Mouse (Mus musculus) lung, embryonic 14.5 days (tissue): ENCODE measurements around the gene Prelp. TPM values are rescaled to one million over a fixed set of nuclear protein-coding genes. Genes with fewer than 3 reads are reported as not detected.
"Not testable (repeated sequence)": the region's sequence is repeated elsewhere in the genome, so short reads cannot be mapped to it uniquely, and the experiment has no call there.

Experiments used
- ATAC-seq: fragments of 200-750 bp; cut with Nextera tagmentation; 2 replicates; pipeline ENCODE4 v1.8.0; 2017; ENCODE audit warnings: mild to moderate bottlenecking, moderate TSS enrichment, moderate library complexity; ENCODE audit not compliant: insufficient read depth
- DNase-seq: peaks from one replicate; pipeline ENCODE4 v3.0.0-alpha.2; 2015
- H3K27ac ChIP-seq: fragments of 300-500 bp; sonication (generic); 2 replicates; pipeline ENCODE4 v1.5.1; 2014; ENCODE audit warnings: low read depth, mild to moderate bottlenecking, moderate library complexity
- H3K27me3 ChIP-seq: fragments of 300-500 bp; sonication (generic); 2 replicates; pipeline ENCODE4 v1.6.1; 2014; ENCODE audit warnings: low read length, control low read depth; ENCODE audit not compliant: insufficient read depth
- H3K36me3 ChIP-seq: fragments of 300-500 bp; sonication (generic); 2 replicates; pipeline ENCODE4 v1.6.1; 2014; ENCODE audit warnings: control low read depth; ENCODE audit not compliant: insufficient read depth
- H3K4me1 ChIP-seq: fragments of 300-500 bp; sonication (generic); 2 replicates; pipeline ENCODE4 v1.6.1; 2014; ENCODE audit warnings: antibody characterized with exemption, control low read depth; ENCODE audit not compliant: insufficient read depth
- H3K4me2 ChIP-seq: fragments of 300-500 bp; sonication (generic); 2 replicates; pipeline ENCODE4 v1.6.1; 2014; ENCODE audit warnings: mild to moderate bottlenecking
- H3K4me3 ChIP-seq: fragments of 300-500 bp; sonication (generic); 2 replicates; pipeline ENCODE4 v1.5.1; 2014; ENCODE audit warnings: low read depth, low read length
- H3K9ac ChIP-seq: fragments of 300-500 bp; sonication (generic); 2 replicates; pipeline ENCODE4 v1.6.1; 2014
- H3K9me3 ChIP-seq: fragments of 300-500 bp; sonication (generic); 2 replicates; pipeline ENCODE4 v1.6.1; 2016; ENCODE audit warnings: low read depth, low read length, control low read depth
- CTCF ChIP-seq: IDR thresholded peaks from 2 replicates; pipeline ENCODE4 v1.5.1; 2016; ENCODE audit warnings: antibody characterized with exemption, low read depth
- WGBS: fragments of 180-500 bp; shearing (Covaris S2); extraction: QIAGEN DNeasy Blood & Tissue Kit; methylation state at CpG from one replicate; pipeline ENCODE4 v1.1.7; 2014; 5-methylcytosine and 5-hydroxymethylcytosine counted together
- polyA plus RNA-seq: library from polyadenylated mRNA; unstranded; fragments of >200 nt; fragmentation: Nextera tagmentation; extraction: Ambion mirVana; gene quantifications from 2 replicates; pipeline ENCODE4 v1.2.1, GENCODE M21; 2014

The Prelp gene
- polyA plus RNA-seq, result 17.2 and 17.6 TPM in 2 replicates

DNA sequence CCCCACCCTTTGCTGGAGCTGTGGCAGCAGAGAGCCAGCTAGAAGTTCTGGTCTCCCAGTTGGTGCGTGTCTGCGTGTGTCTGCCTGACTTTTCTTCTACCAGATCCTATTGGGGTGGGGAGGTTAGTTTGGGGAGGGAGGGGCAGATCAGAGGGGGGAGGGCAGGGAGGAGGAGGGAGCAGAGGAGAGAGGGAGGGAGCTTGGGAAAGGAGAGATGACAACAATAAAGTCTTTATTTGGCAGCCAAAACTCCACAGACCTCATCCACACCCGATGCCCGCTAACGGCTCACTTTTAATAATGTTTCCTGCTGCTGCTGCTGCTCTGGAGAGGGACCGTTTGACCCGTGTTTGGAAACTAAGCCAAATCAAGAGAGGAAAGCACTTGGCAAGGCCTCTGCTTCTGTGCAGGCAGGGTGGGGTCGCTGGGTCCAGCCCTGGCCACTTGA, at the start of gene Prelp:
TSS of gene Prelp (minus strand) at position 111 of the 448 bp plus-strand sequence.
- DNase-seq (peak; percentile 81), ATAC-seq (peak; percentile 35)
- no peaks in the 10 kb centered on the region for H3K9me3 ChIP-seq
- H3K36me3 ChIP-seq, result no peaks in the 10 kb centered on the region
- H3K27me3 ChIP-seq, result no peaks in the 10 kb centered on the region
- peak within 1 kb of the TSS; percentile 88 for H3K27ac ChIP-seq
- peak within 1 kb of the TSS; percentile 35 for H3K9ac ChIP-seq
- WGBS, result 11% methylated on average over 8 of the region's 8 CpGs
- H3K4me2 ChIP-seq, result peak within 1 kb of the TSS; percentile 53
- peaks cover 51% of the 10 kb centered on the region for H3K4me1 ChIP-seq
- H3K4me3 ChIP-seq, result peak within 1 kb of the TSS; percentile 21
- TF ChIP-seq CTCF, result no peak

GRCm38 (mm10) chr1:133969427-133969826, 48.2 kb upstream of the Prelp start:
- 66% methylated on average over 8 of the region's 8 CpGs for WGBS
- TF ChIP-seq CTCF, result no peak
- no peak overlapping the region for H3K4me3 ChIP-seq
- peak overlapping the region; percentile 33; the same call in 1 of the 2 replicates for H3K27ac ChIP-seq
- no peaks in the 10 kb centered on the region for H3K27me3 ChIP-seq
- no peaks in the 10 kb centered on the region for H3K9me3 ChIP-seq
- no peak overlapping the region for H3K4me2 ChIP-seq
- H3K36me3 ChIP-seq, result no peaks in the 10 kb centered on the region
- no peak overlapping the region for H3K9ac ChIP-seq
- H3K4me1 ChIP-seq, result peaks cover 47% of the 10 kb centered on the region
- ATAC-seq (0 out of 2 replicates have a peak, but pooled peaks have one; percentile 17), DNase-seq (peak; percentile 46)

- ATAC-seq (no peak), DNase-seq (peak; percentile 46)
- Histone ChIP-seq H3K27ac (peak overlapping the region; percentile 33), H3K4me3 (no peak overlapping the region), H3K9me3 (no peaks in the 10 kb centered on the region), H3K9ac (no peak overlapping the region), H3K27me3 (no peaks in the 10 kb centered on the region), H3K4me2 (no peak overlapping the region), H3K4me1 (peaks cover 47% of the 10 kb centered on the region), H3K36me3 (no peaks in the 10 kb centered on the region)
- no peak for TF ChIP-seq CTCF
- WGBS, result 21% methylated on average over 4 of the region's 4 CpGs
Measured at GRCm38 (mm10) chr1:133968788-133969325, 47.6 kb upstream of the Prelp start.

GRCm38 (mm10) chr1:133967481-133968017, 46.3 kb upstream of the Prelp start:
- peak overlapping the region; percentile 87; the same call in 1 of the 2 replicates for H3K27ac ChIP-seq
- 46% methylated on average over 7 of the region's 7 CpGs for WGBS
- TF ChIP-seq CTCF, result no peak
- H3K4me1 ChIP-seq, result peaks cover 47% of the 10 kb centered on the region
- DNase-seq, result no peak
- H3K9ac ChIP-seq, result no peak overlapping the region
- no peak overlapping the region for H3K4me2 ChIP-seq
- H3K27me3 ChIP-seq, result no peaks in the 10 kb centered on the region
- no peak overlapping the region for H3K4me3 ChIP-seq
- no peaks in the 10 kb centered on the region for H3K9me3 ChIP-seq
- H3K36me3 ChIP-seq, result no peaks in the 10 kb centered on the region
- ATAC-seq, result no peak

DNA sequence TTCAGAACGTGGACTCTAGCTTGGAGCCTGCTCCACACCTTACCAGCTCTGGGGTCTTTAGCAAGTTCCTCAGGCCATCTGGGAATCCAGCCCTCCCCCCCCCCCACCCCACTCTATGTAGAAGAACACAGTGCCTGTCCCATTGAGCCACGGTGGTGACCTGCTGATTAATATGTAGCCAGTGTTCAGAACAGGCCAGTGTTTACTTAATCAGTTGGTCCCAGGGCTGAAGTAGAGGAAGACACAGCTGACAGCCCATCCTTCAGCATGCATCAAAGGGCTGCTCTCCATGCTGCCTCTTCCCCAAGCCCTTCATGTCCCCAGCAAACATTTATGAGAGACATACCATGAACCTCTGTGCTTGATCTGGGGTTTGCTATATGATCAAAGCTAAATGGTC, 44.8 kb upstream of the Prelp start:
- H3K27me3 ChIP-seq, result no peaks in the 10 kb centered on the region
- no peaks in the 10 kb centered on the region for H3K36me3 ChIP-seq
- no peak overlapping the region for H3K4me3 ChIP-seq
- peak; percentile 66 for DNase-seq
- H3K9ac ChIP-seq, result no peak overlapping the region
- H3K4me2 ChIP-seq, result no peak overlapping the region
- H3K27ac ChIP-seq, result peak overlapping the region; percentile 87
- ATAC-seq, result peak; percentile 32; the same call in 1 of the 2 replicates
- WGBS, result 22% methylated on average over 2 of the region's 2 CpGs
- H3K9me3 ChIP-seq, result no peaks in the 10 kb centered on the region
- no peak for TF ChIP-seq CTCF
- H3K4me1 ChIP-seq, result peaks cover 59% of the 10 kb centered on the region

GRCm38 (mm10) chr1:133965298-133965697, 44.1 kb upstream of the Prelp start:
- no peak overlapping the region for H3K4me2 ChIP-seq
- WGBS, result 7% methylated on average over 5 of the region's 5 CpGs
- peaks cover 59% of the 10 kb centered on the region for H3K4me1 ChIP-seq
- DNase-seq (peak; percentile 68), ATAC-seq (no peak)
- H3K4me3 ChIP-seq, result no peak overlapping the region
- H3K27me3 ChIP-seq, result no peaks in the 10 kb centered on the region
- no peak for TF ChIP-seq CTCF
- H3K36me3 ChIP-seq, result no peaks in the 10 kb centered on the region
- H3K27ac ChIP-seq, result peak overlapping the region; percentile 87
- no peaks in the 10 kb centered on the region for H3K9me3 ChIP-seq
- no peak overlapping the region for H3K9ac ChIP-seq

DNA sequence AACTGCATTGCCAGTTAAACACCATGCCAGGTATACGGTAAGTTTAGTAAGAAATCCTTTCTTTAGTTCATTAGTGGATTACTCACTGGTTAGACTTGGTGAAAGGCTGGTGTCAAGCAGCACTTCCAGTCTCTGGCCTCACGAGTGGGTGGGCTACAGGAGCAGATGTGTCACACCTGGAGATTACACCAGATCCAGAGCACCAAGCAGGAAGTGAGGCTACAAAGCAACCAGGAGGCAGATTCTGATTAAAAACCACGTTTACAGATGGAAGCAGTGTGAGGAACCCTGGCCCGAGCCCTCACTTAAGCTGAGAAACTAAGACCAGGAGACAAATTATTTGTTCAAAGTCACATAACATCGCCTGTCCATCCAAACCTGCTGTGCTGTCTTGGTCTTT, 43.5 kb upstream of the Prelp start:
- H3K4me1 ChIP-seq, result peaks cover 58% of the 10 kb centered on the region
- H3K27me3 ChIP-seq, result no peaks in the 10 kb centered on the region
- ATAC-seq, result no peak
- no peak overlapping the region for H3K4me2 ChIP-seq
- WGBS, result 64% methylated on average over 5 of the region's 5 CpGs
- peak overlapping the region; percentile 87 for H3K27ac ChIP-seq
- no peak for DNase-seq
- H3K36me3 ChIP-seq, result no peaks in the 10 kb centered on the region
- H3K4me3 ChIP-seq, result no peak overlapping the region
- no peak for TF ChIP-seq CTCF
- H3K9ac ChIP-seq, result no peak overlapping the region
- no peaks in the 10 kb centered on the region for H3K9me3 ChIP-seq

- H3K9me3 ChIP-seq, result not testable (repeated sequence)
- H3K4me1 ChIP-seq, result peaks cover 50% of the 10 kb centered on the region
- WGBS, result 71% methylated on average over 1 of the region's 1 CpGs
Measured at GRCm38 (mm10) chr1:133963578-133963977, 42.4 kb upstream of the Prelp start.

GRCm38 (mm10) chr1:133963128-133963527, 41.9 kb upstream of the Prelp start:
- not testable (repeated sequence) for H3K9me3 ChIP-seq, H3K27ac ChIP-seq, H3K4me3 ChIP-seq, H3K36me3 ChIP-seq, H3K4me2 ChIP-seq, ATAC-seq, DNase-seq, H3K27me3 ChIP-seq, H3K9ac ChIP-seq
- 87% methylated on average over 3 of the region's 3 CpGs for WGBS
- H3K4me1 ChIP-seq, result peaks cover 46% of the 10 kb centered on the region

More at GRCm38 (mm10) chr1:133963578-133963977, 42.4 kb upstream of the Prelp start:
- peak; percentile 83 for DNase-seq
- not testable (repeated sequence) for H3K4me3 ChIP-seq, H3K4me2 ChIP-seq, H3K36me3 ChIP-seq, ATAC-seq, H3K9ac ChIP-seq, H3K27ac ChIP-seq, H3K27me3 ChIP-seq
